Mouse (Mus musculus): ENCODE measurements at regions not wholly inside any gene's neighbourhood (a gene's known extent, or its start where the extent isn't known, plus 50 kb on each side); places are given as distances from the start of the nearest gene placed in this dataset.
A peak's percentile ranks its signal among the peaks of the same experiment; 100 is the strongest.

- peaks cover 5% of the 10 kb centered on the region for H3K27me3 ChIP-seq (ENCODE audit: control insufficient read depth, insufficient read depth, insufficient read length)
- no peaks in the 10 kb centered on the region for H3K36me3 ChIP-seq (ENCODE audit: control insufficient read depth, insufficient read depth)
- H3K79me3 ChIP-seq (ENCODE audit: low read depth) = no peaks in the 10 kb centered on the region
- H3ac ChIP-seq (ENCODE audit: control insufficient read depth, insufficient read length, low read depth) = no peak overlapping the region
- H3K79me2 ChIP-seq (ENCODE audit: control insufficient read depth, insufficient read depth) = no peaks in the 10 kb centered on the region
- H3K4me3 ChIP-seq (ENCODE audit: insufficient read depth, poor library complexity, severe bottlenecking) = no peak overlapping the region
- no peak for TF ChIP-seq MYOG (IDR thresholded peaks at IDR 0.05; ENCODE audit: control insufficient read depth, extremely low read depth, insufficient read length)
- TF ChIP-seq MAX (IDR thresholded peaks at IDR 0.05) = no peak
- TF ChIP-seq USF1 (IDR thresholded peaks at IDR 0.05; ENCODE audit: low read depth) = no peak
- TF ChIP-seq FOSL1 (IDR thresholded peaks at IDR 0.05; ENCODE audit: insufficient read depth, low read length, poor library complexity, severe bottlenecking) = no peak
- no peak for TF ChIP-seq CTCF (IDR thresholded peaks at IDR 0.05; ENCODE audit: control insufficient read depth, insufficient read depth, insufficient read length)
- no peak for TF ChIP-seq CEBPB (IDR thresholded peaks at IDR 0.05; ENCODE audit: low read depth)
- TF ChIP-seq MYOD1 (IDR thresholded peaks at IDR 0.05; ENCODE audit: control insufficient read depth, insufficient read length, low read depth) = no peak
Observed at GRCm38 (mm10) chr2:113908636-113909035, 60.2 kb upstream of the Arhgap11a start.

DNA sequence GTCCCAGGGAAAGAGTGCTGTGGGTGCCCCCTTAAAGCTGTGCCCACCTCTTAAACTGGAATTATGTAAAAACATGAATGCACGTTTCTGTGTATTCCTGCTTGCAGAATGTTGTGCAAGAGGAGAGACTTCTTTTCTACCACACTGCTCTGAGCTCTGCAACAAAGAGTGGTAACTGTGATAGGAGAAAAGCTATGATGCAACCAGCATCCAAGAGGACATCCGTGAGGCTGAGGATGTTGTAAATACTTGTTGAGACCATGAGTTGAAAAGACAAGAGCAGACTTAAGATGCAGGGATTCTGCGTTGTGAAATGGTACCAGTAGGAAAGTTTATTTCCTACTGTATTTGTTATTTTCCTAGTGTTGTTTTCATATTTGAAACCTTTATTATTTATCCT, 56.0 kb upstream of the Arhgap11a start:
- Histone ChIP-seq H3K79me2 (ENCODE audit: control insufficient read depth, insufficient read depth) (no peaks in the 10 kb centered on the region), H3K36me3 (ENCODE audit: control insufficient read depth, insufficient read depth) (no peaks in the 10 kb centered on the region), H3K79me3 (ENCODE audit: low read depth) (no peaks in the 10 kb centered on the region), H3ac (ENCODE audit: control insufficient read depth, insufficient read length, low read depth) (no peak overlapping the region), H3K4me3 (ENCODE audit: insufficient read depth, poor library complexity, severe bottlenecking) (no peak overlapping the region), H3K27me3 (ENCODE audit: control insufficient read depth, insufficient read depth, insufficient read length) (no peaks in the 10 kb centered on the region)
- TF ChIP-seq USF1 (IDR thresholded peaks at IDR 0.05; ENCODE audit: low read depth) (no peak), CEBPB (IDR thresholded peaks at IDR 0.05; ENCODE audit: low read depth) (peak; percentile 6), MAX (IDR thresholded peaks at IDR 0.05) (no peak)

- no peaks in the 10 kb centered on the region for H3K79me2 ChIP-seq (ENCODE audit: control insufficient read depth, insufficient read depth)
- H3K79me3 ChIP-seq (ENCODE audit: low read depth) = no peaks in the 10 kb centered on the region
- no peak overlapping the region for H3ac ChIP-seq (ENCODE audit: control insufficient read depth, insufficient read length, low read depth)
- no peak for TF ChIP-seq MYOD1 (IDR thresholded peaks at IDR 0.05; ENCODE audit: control insufficient read depth, insufficient read length, low read depth)
- TF ChIP-seq USF1 (IDR thresholded peaks at IDR 0.05; ENCODE audit: low read depth) = no peak
- TF ChIP-seq MYOG (IDR thresholded peaks at IDR 0.05; ENCODE audit: control insufficient read depth, extremely low read depth, insufficient read length) = no peak
- no peak for TF ChIP-seq FOSL1 (IDR thresholded peaks at IDR 0.05; ENCODE audit: insufficient read depth, low read length, poor library complexity, severe bottlenecking)
- TF ChIP-seq MAX (IDR thresholded peaks at IDR 0.05) = no peak
- no peak for TF ChIP-seq CTCF (IDR thresholded peaks at IDR 0.05; ENCODE audit: control insufficient read depth, insufficient read depth, insufficient read length)
- TF ChIP-seq CEBPB (IDR thresholded peaks at IDR 0.05; ENCODE audit: low read depth) = no peak
- no peaks in the 10 kb centered on the region for H3K27me3 ChIP-seq (ENCODE audit: control insufficient read depth, insufficient read depth, insufficient read length)
- no peak overlapping the region for H3K4me3 ChIP-seq (ENCODE audit: insufficient read depth, poor library complexity, severe bottlenecking)
- H3K36me3 ChIP-seq (ENCODE audit: control insufficient read depth, insufficient read depth) = no peaks in the 10 kb centered on the region
Observed at GRCm38 (mm10) chr2:113903865-113904264, 55.4 kb upstream of the Arhgap11a start.

DNA sequence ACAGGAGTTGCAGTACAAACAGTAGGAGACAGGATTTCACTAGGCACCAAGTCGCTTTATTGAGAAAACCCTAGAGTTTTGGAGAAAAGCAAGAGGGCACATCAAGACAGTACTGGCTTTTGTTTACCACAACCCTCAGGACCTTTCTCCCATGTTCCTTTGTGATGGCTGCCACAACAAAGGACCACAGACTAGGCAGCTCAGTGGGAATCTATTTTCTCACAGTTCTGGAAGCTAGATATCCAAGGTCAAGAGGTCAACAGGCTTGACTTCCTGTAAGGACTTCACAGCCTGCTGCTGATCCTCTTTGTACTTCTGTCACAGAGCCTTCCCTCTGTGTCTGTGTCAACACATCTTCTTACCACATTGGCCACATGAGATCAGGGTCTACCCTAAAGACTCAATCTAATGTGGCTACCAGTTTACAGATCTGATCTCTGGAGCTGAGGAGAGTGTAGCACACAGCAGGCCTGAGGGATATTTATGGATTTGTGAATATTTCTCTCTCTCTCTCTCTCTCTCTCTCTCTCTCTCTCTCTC, 54.6 kb upstream of the Arhgap11a start:
- H3K27me3 ChIP-seq (ENCODE audit: control insufficient read depth, insufficient read depth, insufficient read length) = no peaks in the 10 kb centered on the region
- no peak overlapping the region for H3ac ChIP-seq (ENCODE audit: control insufficient read depth, insufficient read length, low read depth)
- H3K79me2 ChIP-seq (ENCODE audit: control insufficient read depth, insufficient read depth) = no peaks in the 10 kb centered on the region
- no peak for TF ChIP-seq MYOG (IDR thresholded peaks at IDR 0.05; ENCODE audit: control insufficient read depth, extremely low read depth, insufficient read length)
- no peak for TF ChIP-seq MAX (IDR thresholded peaks at IDR 0.05)
- no peak for TF ChIP-seq MYOD1 (IDR thresholded peaks at IDR 0.05; ENCODE audit: control insufficient read depth, insufficient read length, low read depth)
- TF ChIP-seq USF1 (IDR thresholded peaks at IDR 0.05; ENCODE audit: low read depth) = no peak
- no peak for TF ChIP-seq FOSL1 (IDR thresholded peaks at IDR 0.05; ENCODE audit: insufficient read depth, low read length, poor library complexity, severe bottlenecking)
- TF ChIP-seq CTCF (IDR thresholded peaks at IDR 0.05; ENCODE audit: control insufficient read depth, insufficient read depth, insufficient read length) = no peak
- TF ChIP-seq CEBPB (IDR thresholded peaks at IDR 0.05; ENCODE audit: low read depth) = no peak
- H3K4me3 ChIP-seq (ENCODE audit: insufficient read depth, poor library complexity, severe bottlenecking) = no peak overlapping the region
- H3K79me3 ChIP-seq (ENCODE audit: low read depth) = no peaks in the 10 kb centered on the region
- no peaks in the 10 kb centered on the region for H3K36me3 ChIP-seq (ENCODE audit: control insufficient read depth, insufficient read depth)

GRCm38 (mm10) chr2:113902406-113902805, 53.9 kb upstream of the Arhgap11a start:
- Histone ChIP-seq H3K79me3 (ENCODE audit: low read depth) (no peaks in the 10 kb centered on the region), H3K36me3 (ENCODE audit: control insufficient read depth, insufficient read depth) (no peaks in the 10 kb centered on the region), H3K27me3 (ENCODE audit: control insufficient read depth, insufficient read depth, insufficient read length) (no peaks in the 10 kb centered on the region), H3K4me3 (ENCODE audit: insufficient read depth, poor library complexity, severe bottlenecking) (no peak overlapping the region), H3K79me2 (ENCODE audit: control insufficient read depth, insufficient read depth) (no peaks in the 10 kb centered on the region), H3ac (ENCODE audit: control insufficient read depth, insufficient read length, low read depth) (no peak overlapping the region)
- TF ChIP-seq MYOG (IDR thresholded peaks at IDR 0.05; ENCODE audit: control insufficient read depth, extremely low read depth, insufficient read length) (no peak), CEBPB (IDR thresholded peaks at IDR 0.05; ENCODE audit: low read depth) (no peak), MYOD1 (IDR thresholded peaks at IDR 0.05; ENCODE audit: control insufficient read depth, insufficient read length, low read depth) (no peak), FOSL1 (IDR thresholded peaks at IDR 0.05; ENCODE audit: insufficient read depth, low read length, poor library complexity, severe bottlenecking) (no peak), MAX (IDR thresholded peaks at IDR 0.05) (no peak), CTCF (IDR thresholded peaks at IDR 0.05; ENCODE audit: control insufficient read depth, insufficient read depth, insufficient read length) (no peak), USF1 (IDR thresholded peaks at IDR 0.05; ENCODE audit: low read depth) (no peak)

DNA sequence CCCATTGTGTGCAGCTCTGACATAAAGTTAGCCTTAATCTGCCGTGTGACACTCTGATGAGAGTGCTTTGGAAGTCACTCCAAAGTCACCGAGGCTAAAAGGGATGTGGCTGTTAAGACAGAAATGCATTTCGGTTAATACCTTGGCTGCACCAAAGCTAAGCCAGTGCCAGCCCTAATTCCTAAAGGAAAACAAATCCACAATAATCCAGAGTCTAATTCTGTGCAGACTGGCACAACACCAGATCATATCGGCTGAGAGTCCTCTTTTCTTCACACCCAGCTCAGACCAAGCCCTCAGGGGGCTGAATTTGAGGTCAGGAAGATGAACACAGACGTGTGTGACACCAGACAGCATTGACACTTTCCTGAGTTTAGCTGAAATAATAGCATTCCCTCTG, 52.0 kb upstream of the Arhgap11a start:
- H3K4me3 ChIP-seq (ENCODE audit: insufficient read depth, poor library complexity, severe bottlenecking) = no peak overlapping the region
- no peaks in the 10 kb centered on the region for H3K27me3 ChIP-seq (ENCODE audit: control insufficient read depth, insufficient read depth, insufficient read length)
- H3K79me2 ChIP-seq (ENCODE audit: control insufficient read depth, insufficient read depth) = no peaks in the 10 kb centered on the region
- TF ChIP-seq CTCF (IDR thresholded peaks at IDR 0.05; ENCODE audit: control insufficient read depth, insufficient read depth, insufficient read length) (no peak), MYOG (IDR thresholded peaks at IDR 0.05; ENCODE audit: control insufficient read depth, extremely low read depth, insufficient read length) (no peak), USF1 (IDR thresholded peaks at IDR 0.05; ENCODE audit: low read depth) (no peak), MAX (IDR thresholded peaks at IDR 0.05) (no peak), MYOD1 (IDR thresholded peaks at IDR 0.05; ENCODE audit: control insufficient read depth, insufficient read length, low read depth) (no peak), CEBPB (IDR thresholded peaks at IDR 0.05; ENCODE audit: low read depth) (no peak), FOSL1 (IDR thresholded peaks at IDR 0.05; ENCODE audit: insufficient read depth, low read length, poor library complexity, severe bottlenecking) (no peak)
- no peaks in the 10 kb centered on the region for H3K79me3 ChIP-seq (ENCODE audit: low read depth)
- H3K36me3 ChIP-seq (ENCODE audit: control insufficient read depth, insufficient read depth) = no peaks in the 10 kb centered on the region
- no peak overlapping the region for H3ac ChIP-seq (ENCODE audit: control insufficient read depth, insufficient read length, low read depth)
